Mouse (Mus musculus): ENCODE measurements around the gene Adamts9. TPM values are rescaled to one million over a fixed set of nuclear protein-coding genes. Genes with fewer than 3 reads are reported as not detected.

Adamts9 gene
- total RNA-seq, 2 experiments from 2014 or later: 11.7 to 19.0 TPM

DNA sequence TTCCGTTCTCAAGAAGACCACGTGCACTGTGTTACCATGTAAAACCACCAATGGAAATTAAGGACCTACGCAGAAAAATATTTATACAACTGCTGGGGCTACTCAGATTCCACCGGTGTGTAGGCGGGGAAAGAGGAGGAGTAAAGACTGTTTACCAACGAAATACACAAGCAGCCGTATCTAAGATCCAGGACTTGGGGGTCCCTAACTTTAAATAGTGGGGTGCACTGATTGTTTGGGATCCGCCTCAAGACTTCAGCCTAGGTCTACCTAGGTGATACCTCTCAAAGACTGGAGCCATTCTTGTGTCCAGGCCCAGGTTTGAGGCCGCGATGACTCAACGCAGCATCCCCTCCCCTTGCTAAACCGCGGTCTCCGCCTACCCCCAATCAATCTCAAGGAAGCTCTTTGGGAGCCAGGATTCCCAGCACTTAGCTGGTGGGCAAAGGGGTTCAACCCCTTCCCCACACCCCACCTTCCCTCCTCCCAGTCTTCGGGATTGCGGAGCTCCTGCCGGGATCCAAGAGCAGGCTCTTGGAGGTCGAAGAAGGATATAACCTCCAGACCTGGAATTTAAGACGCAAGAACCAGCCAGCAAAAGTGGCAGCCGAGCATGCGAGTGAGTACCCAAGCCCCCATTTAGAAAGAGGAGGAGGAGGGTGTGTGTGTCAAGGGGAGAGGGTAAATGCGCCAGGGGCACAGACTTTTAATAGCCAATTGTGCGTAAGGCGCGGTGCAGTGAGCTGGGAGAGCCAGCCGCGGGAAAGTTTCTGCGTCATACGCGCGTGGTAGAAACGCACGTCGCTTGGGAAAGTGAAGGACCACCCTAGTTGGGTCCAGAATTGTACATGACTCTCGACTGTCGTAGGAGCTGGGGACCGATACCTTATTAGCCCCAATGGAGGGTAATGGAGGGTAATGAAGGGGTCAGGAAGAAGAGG, 2.8 kb downstream of the Adamts9 start:
- DNase-seq: no peak
- intact Hi-C loops (cut with DNase I; ENCODE audit: low total_unique reads): loop anchor here (5.0 kb wide), 1 partner anchor 507 kb away; no protein-coding TSS in a partner anchor

DNA sequence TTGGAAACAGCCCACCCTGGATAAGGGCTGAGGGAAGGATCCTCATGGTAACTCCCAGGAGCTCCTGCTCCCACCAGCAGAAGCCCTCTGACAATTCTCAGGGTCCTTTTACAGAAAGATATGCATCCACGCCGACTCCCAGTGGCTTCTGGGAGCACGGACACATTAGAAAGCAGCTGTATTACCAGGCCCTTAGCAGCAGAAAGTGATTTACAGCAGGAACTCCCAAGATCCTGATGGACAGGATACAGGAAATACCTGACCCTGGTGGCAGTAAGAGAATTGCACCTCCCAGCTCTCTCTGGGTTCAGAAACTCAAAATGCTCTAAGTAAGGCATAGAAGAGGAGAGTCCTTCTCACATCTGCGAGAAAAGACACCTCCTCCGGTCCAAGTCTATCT, 15.0 kb downstream of the Adamts9 start:
- no peak for DNase-seq
- intact Hi-C loops (cut with DNase I; ENCODE audit: low total_unique reads): loop anchor here (10.0 kb wide), 1 partner anchor 133 kb away; no protein-coding TSS in a partner anchor

DNA sequence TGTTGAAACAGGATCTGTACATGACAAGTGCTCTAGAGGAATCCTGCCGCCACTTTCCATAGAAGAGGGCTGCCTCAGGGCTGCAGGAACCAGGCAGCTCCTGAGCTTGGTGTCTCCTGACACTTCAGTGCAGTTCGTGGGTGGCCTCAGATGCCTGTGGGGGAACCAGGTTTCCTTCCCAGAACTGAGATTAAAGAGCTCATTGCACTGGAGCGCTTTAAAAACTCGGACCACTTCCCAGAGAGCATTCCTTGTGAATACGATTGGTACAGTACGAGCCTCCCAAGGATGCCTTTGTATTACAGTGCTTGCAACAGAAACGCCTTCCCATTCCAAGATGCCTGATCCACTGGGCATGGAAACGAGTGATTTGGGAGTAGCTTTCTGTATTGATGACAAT, 18.8 kb downstream of the Adamts9 start:
- DNase-seq: no peak
- intact Hi-C loops (cut with DNase I; ENCODE audit: low total_unique reads): loop anchor here (10.0 kb wide), 1 partner anchor 130 kb away; no protein-coding TSS in a partner anchor

DNA sequence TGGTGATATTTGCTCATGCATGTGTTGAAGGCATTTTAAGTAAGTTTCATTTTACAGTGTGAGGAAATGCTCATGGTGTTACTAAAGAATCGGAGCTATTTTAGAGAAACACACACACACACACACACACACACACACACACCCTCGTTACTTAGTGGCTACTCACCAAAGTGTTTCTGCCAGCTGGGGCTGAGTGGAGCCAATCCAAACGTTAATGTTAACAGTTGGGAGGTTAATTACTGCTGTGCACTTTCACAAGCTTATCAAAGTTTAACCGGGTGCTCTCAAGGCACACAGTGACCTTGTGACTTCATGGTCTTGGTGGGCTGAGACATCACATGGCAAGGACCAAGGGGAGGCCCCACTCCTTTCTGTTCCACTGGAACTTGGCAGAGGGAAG, 21.4 kb downstream of the Adamts9 start:
- intact Hi-C loops (cut with DNase I; ENCODE audit: low total_unique reads): loop anchor here (10.0 kb wide), 1 partner anchor 127 kb away; no protein-coding TSS in a partner anchor
- no peak for DNase-seq

DNA sequence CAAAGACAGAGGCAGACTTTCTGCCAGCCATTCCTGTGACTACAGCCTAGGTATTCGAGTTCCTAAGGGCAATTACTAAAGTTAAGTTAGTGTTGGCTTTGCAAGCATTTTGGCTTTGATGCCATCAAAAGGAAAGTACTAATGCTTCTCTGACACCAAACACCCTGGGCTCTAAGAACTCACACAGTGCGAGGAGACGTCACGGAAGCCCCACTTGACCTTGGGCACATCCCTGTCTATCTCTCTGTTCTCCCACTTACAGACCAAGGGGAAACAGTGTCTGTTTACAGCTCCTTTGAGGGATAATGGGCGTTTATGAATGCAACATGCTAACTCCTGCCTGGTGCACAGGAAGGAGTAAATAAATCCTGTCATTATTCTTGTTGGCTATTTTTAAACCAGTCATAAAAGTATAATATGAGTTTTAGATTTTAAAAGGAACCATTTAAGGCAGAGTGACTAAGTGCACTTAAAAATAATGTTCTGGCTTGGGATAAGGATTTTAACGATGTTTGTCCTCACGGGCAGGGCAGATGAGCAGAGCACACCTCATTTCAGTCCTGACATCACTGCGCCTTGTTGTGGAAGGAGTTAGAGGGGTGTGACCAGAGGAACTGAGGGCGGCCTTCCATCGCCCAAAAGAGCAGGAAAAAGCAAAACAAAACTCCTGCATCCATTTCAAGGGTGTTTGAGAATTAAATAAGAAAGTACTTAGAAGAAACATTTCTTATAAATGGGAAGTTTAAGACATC, 22.2 kb downstream of the Adamts9 start:
- intact Hi-C loops (cut with DNase I; ENCODE audit: low total_unique reads): loop anchor here (10.0 kb wide), 1 partner anchor 126 kb away; no protein-coding TSS in a partner anchor

DNA sequence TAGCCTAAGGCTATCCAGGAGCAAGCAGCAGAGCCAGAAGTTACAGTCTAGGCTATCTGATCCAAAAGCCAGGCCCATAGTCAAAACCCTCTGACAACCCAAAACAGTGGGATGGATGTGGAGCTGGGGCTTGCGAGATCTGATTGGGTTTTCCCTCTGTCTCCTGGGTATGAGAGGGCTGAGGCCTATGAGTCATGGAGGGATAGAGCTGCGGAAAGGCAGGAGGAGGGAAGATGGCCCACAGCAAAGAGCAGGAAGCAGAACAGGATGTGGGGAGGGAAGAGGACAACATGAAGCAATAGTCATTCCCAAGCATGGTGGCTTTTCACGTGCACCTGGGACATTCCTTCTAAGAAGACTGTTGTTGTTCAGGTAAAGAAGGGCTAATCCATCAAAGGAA, 32.7 kb downstream of the Adamts9 start:
- intact Hi-C loops (cut with DNase I; ENCODE audit: low total_unique reads): no loop called here
- no peak for DNase-seq

More for the DNA sequence above, 22.2 kb downstream of the Adamts9 start:
- DNase-seq: no peak

DNA sequence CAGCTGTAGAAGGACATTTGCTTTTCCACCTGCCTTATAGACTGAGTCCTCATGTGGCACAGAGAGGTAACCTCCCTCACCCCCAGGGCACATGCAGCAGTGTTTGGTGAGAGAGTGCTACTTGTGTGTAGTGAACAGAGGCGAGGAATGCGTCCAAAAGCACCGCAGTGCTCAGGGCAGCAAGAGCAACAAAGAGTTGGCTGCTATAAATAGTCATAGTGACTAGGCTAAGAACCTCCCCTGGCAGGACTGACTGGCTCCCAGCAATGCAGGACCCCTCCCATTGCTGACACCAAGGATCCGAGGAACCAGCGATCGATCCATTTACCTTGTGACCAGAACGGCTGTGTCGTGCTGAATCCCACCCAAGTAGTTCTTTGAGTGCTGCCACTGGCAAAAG, 33.9 kb downstream of the Adamts9 start:
- DNase-seq: peak; percentile 7
- intact Hi-C loops (cut with DNase I; ENCODE audit: low total_unique reads): no loop called here

DNA sequence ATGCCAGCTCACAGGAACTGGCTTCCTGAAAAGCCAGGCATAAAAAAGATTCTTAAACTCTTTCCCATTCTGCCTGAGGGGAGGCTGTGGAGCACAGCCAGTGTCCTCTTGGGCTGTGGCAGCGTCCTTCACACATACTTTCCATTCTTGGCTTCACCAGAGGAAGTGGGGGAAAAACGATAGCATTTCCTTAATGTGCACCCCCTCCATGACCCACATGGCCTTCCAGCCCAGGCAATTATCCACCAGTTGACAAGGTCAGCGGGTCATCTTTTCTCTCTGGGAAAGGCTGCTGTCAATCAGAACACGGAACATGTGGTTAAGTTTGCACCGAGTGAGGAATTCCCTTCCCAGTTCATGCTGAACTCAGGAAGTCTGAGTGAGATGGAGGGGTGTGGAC, 37.4 kb downstream of the Adamts9 start:
- DNase-seq: peak; percentile 32
- intact Hi-C loops (cut with DNase I; ENCODE audit: low total_unique reads): no loop called here

DNA sequence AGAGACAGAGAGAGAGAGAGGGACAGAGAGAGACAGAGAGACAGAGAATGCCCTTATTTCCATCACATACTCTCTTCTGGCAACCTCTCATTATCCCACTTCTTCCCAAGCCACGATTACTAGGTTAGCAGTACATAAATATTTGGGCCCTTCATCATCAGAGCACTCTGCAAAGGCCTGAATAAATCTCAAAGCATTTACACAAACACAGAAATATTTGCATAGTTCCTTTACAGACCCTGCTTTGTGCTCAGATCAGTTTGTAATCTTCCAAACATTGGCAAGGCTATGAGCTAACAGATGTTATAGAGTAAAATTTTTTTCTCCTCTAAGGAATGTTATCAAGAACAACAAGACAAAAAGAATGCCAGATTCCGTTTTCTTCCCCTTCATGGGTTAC, 38.8 kb downstream of the Adamts9 start:
- intact Hi-C loops (cut with DNase I; ENCODE audit: low total_unique reads): no loop called here

DNA sequence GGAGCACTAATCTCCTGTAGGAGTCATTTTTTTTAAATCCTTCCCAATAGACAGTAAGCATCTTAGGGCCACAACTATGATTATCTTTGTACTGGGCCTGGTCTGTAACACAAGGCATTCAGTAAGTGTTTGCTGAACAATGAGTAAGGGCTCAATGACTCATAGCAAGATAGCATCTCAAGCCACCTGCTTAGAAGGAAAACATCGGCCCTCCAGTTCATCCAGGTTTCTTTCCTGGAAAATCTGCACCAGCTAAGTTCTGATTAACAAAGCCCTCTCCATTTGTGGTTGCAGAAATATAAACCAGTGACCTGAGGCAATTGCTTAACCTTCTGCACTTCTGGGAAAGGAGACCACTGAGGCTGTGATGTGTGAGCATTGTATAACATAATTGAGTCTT, 39.3 kb downstream of the Adamts9 start:
- intact Hi-C loops (cut with DNase I; ENCODE audit: low total_unique reads): no loop called here
- no peak for DNase-seq

More for the DNA sequence above, 38.8 kb downstream of the Adamts9 start:
- no peak for DNase-seq

DNA sequence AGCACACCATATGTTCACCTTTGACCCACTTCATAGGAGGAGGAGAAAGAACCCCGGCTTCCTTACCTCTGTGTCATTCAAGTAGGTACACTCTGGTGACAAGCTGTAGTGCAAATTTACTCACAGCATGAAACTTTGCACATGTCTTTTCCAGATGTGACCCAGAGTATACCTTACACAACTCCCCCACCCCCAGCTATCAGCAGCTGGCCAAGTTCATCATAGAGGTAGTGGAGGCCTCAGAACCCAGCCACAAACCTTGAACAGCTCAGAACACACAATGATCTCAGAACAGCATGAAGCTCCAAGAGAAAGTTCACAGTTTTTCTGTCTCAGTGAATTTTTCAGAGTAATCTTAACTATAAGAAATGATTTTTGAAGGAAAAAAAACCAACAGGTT, 51.8 kb downstream of the Adamts9 start:
- intact Hi-C loops (cut with DNase I; ENCODE audit: low total_unique reads): no loop called here
- DNase-seq: no peak

DNA sequence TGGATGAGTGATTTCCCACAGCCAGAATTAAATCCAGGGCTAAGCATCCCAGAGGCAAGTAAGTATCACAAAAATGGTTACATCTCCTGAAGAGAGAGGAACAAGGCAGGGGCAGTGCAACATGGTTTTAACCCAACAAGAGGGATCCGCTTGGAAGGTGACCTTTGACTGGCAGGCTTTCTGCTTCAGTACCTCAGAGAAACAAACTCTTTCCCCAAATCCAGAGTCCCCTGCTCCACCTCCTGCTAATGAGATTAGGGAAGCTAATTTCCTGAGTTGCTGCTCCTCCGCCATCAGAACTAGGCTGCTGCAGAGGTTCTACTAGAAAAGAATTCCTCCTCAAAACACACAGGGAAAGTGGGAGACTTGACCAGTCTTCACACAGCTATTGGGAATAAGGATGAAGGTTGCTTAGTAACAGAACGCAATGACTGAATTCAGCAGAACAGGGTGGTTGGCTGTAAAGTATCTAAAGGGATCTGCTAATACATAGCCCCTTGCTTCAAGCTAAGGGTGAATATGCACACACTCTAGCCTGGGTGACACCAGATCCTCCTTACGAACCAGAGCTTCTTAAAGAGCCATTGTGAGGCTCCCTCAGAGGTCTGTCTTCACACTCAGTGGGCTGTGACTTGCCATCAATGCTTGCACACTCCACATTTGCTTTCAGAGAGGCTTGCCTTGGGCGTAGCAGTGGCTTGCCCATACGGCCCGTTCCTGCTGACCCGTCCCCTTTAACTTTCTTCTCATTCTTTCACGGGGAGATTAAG, 60.0 kb downstream of the Adamts9 start:
- no peak for DNase-seq
- intact Hi-C loops (cut with DNase I; ENCODE audit: low total_unique reads): no loop called here

DNA sequence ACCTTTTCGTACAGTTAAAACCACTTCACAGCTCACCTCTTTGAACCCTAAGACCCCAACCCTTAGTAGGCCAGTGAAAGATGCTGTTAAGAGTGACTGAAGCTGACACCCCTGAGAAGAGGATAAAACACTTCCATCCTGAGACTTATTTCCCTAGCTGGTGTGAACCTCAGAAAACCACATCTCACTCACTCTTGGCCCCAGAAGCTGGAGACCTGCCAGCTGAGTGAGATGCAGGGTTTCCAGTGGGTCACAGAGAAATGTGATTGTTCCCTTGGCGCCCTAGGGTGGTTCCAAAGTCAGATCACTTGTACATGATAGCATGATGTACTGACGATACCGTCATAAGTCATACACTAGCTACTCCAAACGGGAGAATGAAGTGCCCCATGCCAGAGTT, 60.8 kb downstream of the Adamts9 start:
- intact Hi-C loops (cut with DNase I; ENCODE audit: low total_unique reads): no loop called here
- peak; percentile 8 for DNase-seq

DNA sequence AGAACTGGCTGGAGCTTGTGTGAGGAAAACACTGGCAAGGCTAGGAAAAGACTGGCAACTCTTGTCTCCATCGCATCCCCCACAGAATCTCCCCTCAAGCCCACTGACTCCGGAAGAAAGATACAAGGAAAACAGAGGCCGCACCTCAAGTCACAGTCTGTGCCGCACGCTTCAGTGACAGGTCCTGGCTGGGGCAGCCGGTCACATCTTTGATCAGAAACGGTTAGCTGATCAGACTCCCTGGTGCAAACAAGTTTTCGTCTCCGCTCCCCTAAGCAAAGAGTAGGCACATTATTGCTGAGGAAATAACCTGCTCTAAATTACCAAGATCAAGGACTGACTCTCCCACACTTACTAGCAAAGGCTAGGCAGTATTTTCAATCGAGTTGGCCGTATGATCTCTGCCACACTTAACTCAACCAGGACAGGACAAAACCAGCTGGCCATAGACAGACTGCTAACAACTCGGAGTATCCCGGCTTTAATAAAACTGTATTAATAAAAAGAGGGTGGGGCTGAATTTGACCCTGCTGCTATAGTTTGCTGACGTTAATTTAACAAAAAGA, 63.5 kb downstream of the Adamts9 start:
- no peak for DNase-seq
- intact Hi-C loops (cut with DNase I; ENCODE audit: low total_unique reads): no loop called here

DNA sequence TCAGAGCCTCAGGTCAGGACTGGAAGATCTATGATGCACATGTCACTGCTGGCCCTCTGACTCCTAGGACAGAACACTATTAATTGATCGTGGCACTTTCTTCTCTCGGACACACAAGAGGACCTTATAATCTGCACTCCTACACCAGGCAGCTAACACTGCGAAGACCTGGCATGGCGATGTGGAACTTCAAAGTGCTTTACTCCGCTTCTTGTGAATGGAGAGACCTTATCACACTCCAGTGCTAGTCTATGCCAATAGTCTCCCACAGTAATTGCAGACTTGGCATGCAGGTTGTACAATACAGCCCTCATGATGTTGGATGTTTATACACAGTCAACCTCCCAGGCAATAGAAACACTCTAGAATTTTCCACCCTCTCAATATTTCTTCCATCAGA, 64.5 kb downstream of the Adamts9 start:
- intact Hi-C loops (cut with DNase I; ENCODE audit: low total_unique reads): no loop called here
- DNase-seq: no peak

DNA sequence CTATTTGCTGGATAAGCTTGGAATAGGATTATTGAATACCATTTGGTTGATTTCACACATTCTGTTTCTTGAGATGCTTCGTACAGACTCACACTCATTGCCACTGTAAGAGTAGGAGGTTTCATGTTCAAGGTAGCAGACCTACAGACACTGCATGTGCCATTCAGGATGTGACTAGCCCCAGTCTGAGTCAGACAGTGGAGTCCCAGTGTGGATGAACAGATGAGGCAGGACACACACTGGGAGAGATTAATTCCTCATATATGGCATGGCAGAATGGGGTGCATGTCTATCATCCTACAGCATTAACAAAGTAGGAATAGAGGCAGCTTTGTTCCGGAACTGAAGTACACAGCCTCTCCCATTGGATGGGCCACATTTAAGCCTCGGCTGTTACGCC, 66.1 kb downstream of the Adamts9 start:
- intact Hi-C loops (cut with DNase I; ENCODE audit: low total_unique reads): no loop called here
- DNase-seq: no peak

DNA sequence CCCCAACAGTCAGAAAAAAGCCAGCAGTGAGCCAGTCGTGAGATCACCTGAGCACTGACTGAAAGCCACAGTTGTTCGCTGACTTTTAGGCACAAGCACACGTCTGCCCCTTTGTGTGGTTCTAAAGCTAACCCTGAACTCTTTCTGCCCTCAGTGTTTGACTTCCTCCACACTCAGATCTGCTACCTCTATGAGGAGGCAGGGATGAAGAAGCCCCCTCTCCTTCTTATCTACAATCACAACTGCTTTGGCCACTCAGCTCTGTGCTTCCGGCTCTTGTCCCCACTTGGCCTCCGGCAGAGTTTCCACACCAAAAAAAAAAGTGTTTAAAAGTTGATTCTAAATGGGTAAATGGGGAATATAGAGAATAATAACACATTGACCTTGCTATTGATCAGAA, 67.2 kb downstream of the Adamts9 start:
- DNase-seq: no peak
- intact Hi-C loops (cut with DNase I; ENCODE audit: low total_unique reads): no loop called here

DNA sequence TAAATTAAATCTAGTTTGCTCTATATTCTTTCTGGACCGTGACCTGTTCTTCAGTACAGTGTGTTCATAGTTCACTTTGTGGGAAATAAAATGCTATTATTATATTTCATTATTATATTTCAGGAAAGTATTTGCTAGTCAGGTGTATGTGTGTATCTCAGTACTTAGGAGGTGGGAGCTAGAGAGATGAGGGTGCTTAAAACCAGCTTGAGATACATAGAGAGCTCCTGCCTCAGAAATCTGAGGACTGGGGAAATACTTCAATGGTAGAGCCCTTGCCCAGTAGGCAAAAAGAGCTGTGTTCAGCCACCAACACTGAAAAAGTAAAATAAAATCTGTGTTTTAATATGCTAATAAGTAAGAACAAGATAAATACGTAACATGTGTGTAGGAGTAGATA, 68.0 kb downstream of the Adamts9 start:
- intact Hi-C loops (cut with DNase I; ENCODE audit: low total_unique reads): no loop called here
- no peak for DNase-seq

DNA sequence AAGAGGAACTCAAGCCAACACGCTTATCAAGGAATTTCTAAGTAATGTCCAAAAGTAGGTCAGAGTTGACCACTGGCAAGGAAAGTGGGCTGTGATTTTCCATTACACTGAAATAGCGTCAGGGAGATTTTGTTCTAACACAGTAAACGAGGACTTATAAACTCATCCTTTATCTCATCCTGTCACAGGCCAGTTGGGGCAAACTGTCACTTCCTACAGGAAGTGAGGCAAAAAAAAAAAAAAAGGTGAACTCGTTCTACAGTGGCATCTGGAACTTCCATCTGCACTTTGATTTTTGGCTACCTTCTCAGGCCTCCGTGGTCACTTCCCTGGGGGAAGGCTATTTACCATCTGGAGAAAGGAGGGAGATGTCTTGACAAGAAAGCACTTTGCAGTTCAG, 68.4 kb downstream of the Adamts9 start:
- no peak for DNase-seq

More for the DNA sequence above, 68.4 kb downstream of the Adamts9 start:
- intact Hi-C loops (cut with DNase I; ENCODE audit: low total_unique reads): no loop called here

Data from gastrocnemius, postnatal 14 days (tissue).